Mouse (Mus musculus): ENCODE data around the gene Cilp. TPM values are rescaled to one million over a fixed set of nuclear protein-coding genes. Genes with fewer than 3 reads are reported as not detected.
A peak's percentile ranks its signal among the peaks of the same experiment; 100 is the strongest.
"Not testable (repeated sequence)": the region's sequence is repeated elsewhere in the genome, so short reads cannot be mapped to it uniquely, and the experiment has no call there.

The Cilp gene
- polyA plus RNA-seq (2015; fragmentation: Nextera tagmentation; extraction: Ambion mirVana), result 0.66 and 1.1 TPM in 2 replicates

GRCm38 (mm10) chr9:65264959-65265358 is at the start of gene Cilp:
Cilp (plus strand) TSS chr9:65265180.
- peaks cover 28% of the 10 kb centered on the region for H3K4me1 ChIP-seq
- WGBS, result 29% methylated on average over 5 of the region's 5 CpGs
- no peaks in the 10 kb centered on the region for H3K36me3 ChIP-seq
- no peak within 1 kb of the TSS for H3K9ac ChIP-seq
- H3K4me2 ChIP-seq, result no peak within 1 kb of the TSS
- H3K27ac ChIP-seq, result no peak within 1 kb of the TSS
- no peak within 1 kb of the TSS for H3K4me3 ChIP-seq (replicated peaks)
- H3K27me3 ChIP-seq, result 0 out of 2 replicates have a peak, but pooled peaks cover 5% of the 10 kb centered on the region
- H3K9me3 ChIP-seq (replicated peaks), result no peaks in the 10 kb centered on the region
- ATAC-seq (replicated peaks; ENCODE audit: low FRiP score), result peak; percentile 58; the same call in 1 of the 2 replicates

GRCm38 (mm10) chr9:65215494-65216126 is 49.4 kb upstream of the Cilp start:
- no peaks in the 10 kb centered on the region for H3K36me3 ChIP-seq
- peak overlapping the region; percentile 93 for H3K4me2 ChIP-seq
- peak overlapping the region; percentile 69 for H3K9ac ChIP-seq
- WGBS, result 4% methylated on average over 31 of the region's 31 CpGs
- peak overlapping the region; percentile 73 for H3K4me3 ChIP-seq (replicated peaks)
- no peaks in the 10 kb centered on the region for H3K27me3 ChIP-seq
- peak; percentile 67 for ATAC-seq (replicated peaks; ENCODE audit: low FRiP score)
- H3K27ac ChIP-seq, result peak overlapping the region; percentile 94
- H3K9me3 ChIP-seq (replicated peaks), result no peaks in the 10 kb centered on the region
- H3K4me1 ChIP-seq, result peaks cover 36% of the 10 kb centered on the region

GRCm38 (mm10) chr9:65216972-65217371 is 48.0 kb upstream of the Cilp start:
- H3K36me3 ChIP-seq, result no peaks in the 10 kb centered on the region
- H3K27ac ChIP-seq, result no peak overlapping the region
- H3K4me2 ChIP-seq, result 0 out of 2 replicates have a peak overlapping the region, but pooled peaks have one; percentile 26
- H3K9ac ChIP-seq, result no peak overlapping the region
- no peak for ATAC-seq (replicated peaks; ENCODE audit: low FRiP score)
- no peak overlapping the region for H3K4me3 ChIP-seq (replicated peaks)
- 39% methylated on average over 8 of the region's 8 CpGs for WGBS
- H3K4me1 ChIP-seq, result peaks cover 36% of the 10 kb centered on the region
- no peaks in the 10 kb centered on the region for H3K9me3 ChIP-seq (replicated peaks)
- no peaks in the 10 kb centered on the region for H3K27me3 ChIP-seq

- Histone ChIP-seq H3K4me2 (no peak overlapping the region), H3K36me3 (no peaks in the 10 kb centered on the region), H3K27me3 (no peaks in the 10 kb centered on the region), H3K9ac (no peak overlapping the region), H3K4me1 (peaks cover 36% of the 10 kb centered on the region), H3K4me3 (replicated peaks) (no peak overlapping the region), H3K27ac (0 out of 2 replicates have a peak overlapping the region, but pooled peaks have one; percentile 16), H3K9me3 (replicated peaks) (no peaks in the 10 kb centered on the region)
- WGBS, result 45% methylated on average over 6 of the region's 6 CpGs
- ATAC-seq (replicated peaks; ENCODE audit: low FRiP score), result no peak
Measured at GRCm38 (mm10) chr9:65217661-65218060, 47.3 kb upstream of the Cilp start.

GRCm38 (mm10) chr9:65218916-65219315 is 46.1 kb upstream of the Cilp start:
- ATAC-seq (replicated peaks; ENCODE audit: low FRiP score), result no peak
- H3K4me1 ChIP-seq, result peaks cover 36% of the 10 kb centered on the region
- no peaks in the 10 kb centered on the region for H3K27me3 ChIP-seq
- no peaks in the 10 kb centered on the region for H3K9me3 ChIP-seq (replicated peaks)
- no peak overlapping the region for H3K4me2 ChIP-seq
- H3K9ac ChIP-seq, result no peak overlapping the region
- H3K4me3 ChIP-seq (replicated peaks), result no peak overlapping the region
- no peaks in the 10 kb centered on the region for H3K36me3 ChIP-seq
- 67% methylated on average over 1 of the region's 1 CpGs for WGBS
- H3K27ac ChIP-seq, result no peak overlapping the region

GRCm38 (mm10) chr9:65220398-65220797 is 44.6 kb upstream of the Cilp start:
- WGBS, result 51% methylated on average over 3 of the region's 3 CpGs
- not testable (repeated sequence) for H3K4me2 ChIP-seq; H3K4me3 ChIP-seq (replicated peaks); H3K9me3 ChIP-seq (replicated peaks); H3K27ac ChIP-seq; H3K36me3 ChIP-seq; H3K9ac ChIP-seq; ATAC-seq (replicated peaks; ENCODE audit: low FRiP score); H3K27me3 ChIP-seq
- peaks cover 28% of the 10 kb centered on the region for H3K4me1 ChIP-seq

GRCm38 (mm10) chr9:65223927-65224326 is 41.1 kb upstream of the Cilp start:
- Histone ChIP-seq H3K4me2 (no peak overlapping the region), H3K4me3 (replicated peaks) (no peak overlapping the region), H3K27me3 (no peaks in the 10 kb centered on the region), H3K9me3 (replicated peaks) (no peaks in the 10 kb centered on the region), H3K4me1 (no peaks in the 10 kb centered on the region), H3K27ac (no peak overlapping the region), H3K9ac (no peak overlapping the region), H3K36me3 (peaks cover 4% of the 10 kb centered on the region; the same call in 1 of the 2 replicates)
- 76% methylated on average over 6 of the region's 6 CpGs for WGBS
- ATAC-seq (replicated peaks; ENCODE audit: low FRiP score), result no peak

GRCm38 (mm10) chr9:65225795-65226194 is 39.2 kb upstream of the Cilp start:
- Histone ChIP-seq H3K4me3 (replicated peaks) (no peak overlapping the region), H3K9me3 (replicated peaks) (no peaks in the 10 kb centered on the region), H3K27ac (no peak overlapping the region), H3K4me1 (no peaks in the 10 kb centered on the region), H3K4me2 (no peak overlapping the region), H3K27me3 (no peaks in the 10 kb centered on the region), H3K36me3 (peaks cover 13% of the 10 kb centered on the region; the same call in 1 of the 2 replicates), H3K9ac (no peak overlapping the region)
- WGBS, result 39% methylated on average over 4 of the region's 4 CpGs
- no peak for ATAC-seq (replicated peaks; ENCODE audit: low FRiP score)

GRCm38 (mm10) chr9:65230250-65230649 is 34.7 kb upstream of the Cilp start:
- H3K36me3 ChIP-seq, result peaks cover 22% of the 10 kb centered on the region; the same call in 1 of the 2 replicates
- no peaks in the 10 kb centered on the region for H3K4me1 ChIP-seq
- H3K27ac ChIP-seq, result no peak overlapping the region
- no peak for ATAC-seq (replicated peaks; ENCODE audit: low FRiP score)
- no peak overlapping the region for H3K4me2 ChIP-seq
- no peaks in the 10 kb centered on the region for H3K27me3 ChIP-seq
- no peak overlapping the region for H3K9ac ChIP-seq
- WGBS, result 77% methylated on average over 6 of the region's 6 CpGs
- H3K9me3 ChIP-seq (replicated peaks), result no peaks in the 10 kb centered on the region
- no peak overlapping the region for H3K4me3 ChIP-seq (replicated peaks)

- H3K4me1 ChIP-seq, result no peaks in the 10 kb centered on the region
- H3K27me3 ChIP-seq, result no peaks in the 10 kb centered on the region
- 77% methylated on average over 8 of the region's 8 CpGs for WGBS
- H3K36me3 ChIP-seq, result peaks cover 23% of the 10 kb centered on the region
- H3K4me2 ChIP-seq, result no peak overlapping the region
- no peaks in the 10 kb centered on the region for H3K9me3 ChIP-seq (replicated peaks)
- H3K27ac ChIP-seq, result no peak overlapping the region
- H3K9ac ChIP-seq, result no peak overlapping the region
- no peak overlapping the region for H3K4me3 ChIP-seq (replicated peaks)
- ATAC-seq (replicated peaks; ENCODE audit: low FRiP score), result no peak
Measured at GRCm38 (mm10) chr9:65231284-65231683, 33.7 kb upstream of the Cilp start.

GRCm38 (mm10) chr9:65233243-65233985 is 31.6 kb upstream of the Cilp start:
- Histone ChIP-seq H3K27me3 (no peaks in the 10 kb centered on the region), H3K9ac (no peak overlapping the region), H3K4me3 (replicated peaks) (no peak overlapping the region), H3K4me2 (no peak overlapping the region), H3K4me1 (peaks cover 8% of the 10 kb centered on the region), H3K36me3 (peaks cover 24% of the 10 kb centered on the region), H3K27ac (no peak overlapping the region), H3K9me3 (replicated peaks) (no peaks in the 10 kb centered on the region)
- WGBS, result 73% methylated on average over 9 of the region's 9 CpGs
- ATAC-seq (replicated peaks; ENCODE audit: low FRiP score), result no peak

GRCm38 (mm10) chr9:65234734-65235133 is 30.2 kb upstream of the Cilp start:
- H3K4me1 ChIP-seq, result peaks cover 12% of the 10 kb centered on the region
- WGBS, result 78% methylated on average over 3 of the region's 3 CpGs
- no peak for ATAC-seq (replicated peaks; ENCODE audit: low FRiP score)

More at GRCm38 (mm10) chr9:65234734-65235133, 30.2 kb upstream of the Cilp start:
- Histone ChIP-seq H3K27me3 (no peaks in the 10 kb centered on the region), H3K36me3 (peaks cover 22% of the 10 kb centered on the region), H3K9ac (no peak overlapping the region), H3K27ac (no peak overlapping the region), H3K4me3 (replicated peaks) (no peak overlapping the region), H3K9me3 (replicated peaks) (no peaks in the 10 kb centered on the region), H3K4me2 (no peak overlapping the region)

Measured in kidney, embryonic 15.5 days (tissue).